Mouse (Mus musculus) cortical plate, adult 2 months (tissue): ENCODE results near the gene Fbxw8. TPM values are rescaled to one million over a fixed set of nuclear protein-coding genes. Genes with fewer than 3 reads are reported as not detected.

ENCODE experiments used
- H3K27ac ChIP-seq: fragments of 200-500 bp; 2 replicates; pipeline ENCODE4 v1.5.1; 2012; ENCODE audit warnings: low read length, control low read depth, inconsistent platforms; ENCODE audit not compliant: insufficient read depth
- H3K4me1 ChIP-seq: fragments of 200-500 bp; 2 replicates; pipeline ENCODE4 v1.6.1; 2011; ENCODE audit warnings: low read length; ENCODE audit not compliant: control insufficient read depth, insufficient read depth
- H3K4me3 ChIP-seq: fragments of 200-500 bp; 2 replicates; pipeline ENCODE4 v1.5.1; 2011; ENCODE audit warnings: mild to moderate bottlenecking, low read length, control low read depth; ENCODE audit not compliant: insufficient read depth
- CTCF ChIP-seq: fragments of 200-500 bp; IDR thresholded peaks from 2 replicates; pipeline ENCODE4 v1.5.1; 2011; ENCODE audit warnings: mild to moderate bottlenecking, control low read depth, low read length; ENCODE audit not compliant: insufficient read depth; ENCODE audit errors: extremely low read depth
- POLR2A ChIP-seq: fragments of 200-500 bp; IDR thresholded peaks from 2 replicates; pipeline ENCODE4 v1.6.1; 2011; ENCODE audit warnings: mild to moderate bottlenecking, low read length, control low read depth; ENCODE audit not compliant: insufficient read depth; ENCODE audit errors: extremely low read depth
- polyA plus RNA-seq: library from polyadenylated mRNA; depleted of rRNA; stranded (reverse); fragments of >200 nt; gene quantifications from 2 replicates; pipeline ENCODE4 v1.2.3, GENCODE M21; 2012

Gene Fbxw8
- polyA plus RNA-seq, 1 experiment, result 31.8 TPM

DNA sequence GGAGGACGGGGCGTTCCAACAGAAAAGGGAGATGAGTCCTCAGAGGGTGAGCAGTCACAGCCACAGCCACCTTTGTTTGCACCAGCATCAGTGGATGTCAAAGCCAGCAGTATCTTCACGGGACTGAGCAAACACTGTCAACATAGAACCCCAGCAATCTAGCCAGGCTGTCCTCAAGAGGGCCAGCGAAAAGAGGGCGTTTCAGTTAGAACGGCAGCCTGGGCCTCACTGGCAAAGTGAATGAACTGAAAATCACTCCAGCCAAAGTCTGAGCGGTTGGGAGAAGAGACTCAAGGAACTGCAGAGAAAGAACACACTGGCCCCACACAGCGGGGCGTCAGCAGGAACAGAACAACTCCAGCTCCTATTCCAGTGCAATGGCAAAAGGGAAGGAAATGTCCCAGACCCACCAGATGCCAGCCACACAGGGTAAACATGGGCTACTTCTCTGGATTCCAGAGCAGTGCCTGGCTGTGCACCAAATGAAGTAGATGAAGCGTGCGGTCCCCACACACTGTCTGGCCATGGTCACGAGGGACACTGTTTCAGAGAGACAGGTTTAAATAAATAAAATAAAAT lies 72.1 kb downstream of the Fbxw8 start:
- H3K4me3 ChIP-seq, result no peak overlapping the region
- no peak overlapping the region for H3K27ac ChIP-seq
- H3K4me1 ChIP-seq, result peaks cover 22% of the 10 kb centered on the region
- TF ChIP-seq CTCF, result no peak
- TF ChIP-seq POLR2A, result no peak

DNA sequence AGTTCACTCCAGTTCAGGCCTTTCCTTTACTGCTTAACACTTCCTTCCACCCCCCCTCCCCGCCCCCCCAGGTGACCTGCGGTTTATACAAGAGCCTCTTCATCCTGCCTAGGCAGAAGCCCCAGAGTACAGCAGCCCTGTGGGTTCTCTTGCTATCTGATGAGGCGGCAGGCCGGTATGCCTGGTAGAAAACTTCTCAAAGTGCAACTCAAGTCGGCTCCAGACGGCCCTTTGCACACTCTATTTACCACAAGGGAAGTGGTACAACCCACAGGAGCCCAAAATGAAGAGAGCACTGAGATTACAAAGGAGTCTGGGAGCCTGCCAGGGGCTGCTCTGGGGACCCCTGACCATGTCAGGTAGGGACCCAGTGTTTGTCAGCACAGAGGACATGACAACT lies 73.3 kb downstream of the Fbxw8 start:
- H3K27ac ChIP-seq, result no peak overlapping the region
- TF ChIP-seq POLR2A (no peak), CTCF (no peak)
- peaks cover 22% of the 10 kb centered on the region for H3K4me1 ChIP-seq
- no peak overlapping the region for H3K4me3 ChIP-seq

DNA sequence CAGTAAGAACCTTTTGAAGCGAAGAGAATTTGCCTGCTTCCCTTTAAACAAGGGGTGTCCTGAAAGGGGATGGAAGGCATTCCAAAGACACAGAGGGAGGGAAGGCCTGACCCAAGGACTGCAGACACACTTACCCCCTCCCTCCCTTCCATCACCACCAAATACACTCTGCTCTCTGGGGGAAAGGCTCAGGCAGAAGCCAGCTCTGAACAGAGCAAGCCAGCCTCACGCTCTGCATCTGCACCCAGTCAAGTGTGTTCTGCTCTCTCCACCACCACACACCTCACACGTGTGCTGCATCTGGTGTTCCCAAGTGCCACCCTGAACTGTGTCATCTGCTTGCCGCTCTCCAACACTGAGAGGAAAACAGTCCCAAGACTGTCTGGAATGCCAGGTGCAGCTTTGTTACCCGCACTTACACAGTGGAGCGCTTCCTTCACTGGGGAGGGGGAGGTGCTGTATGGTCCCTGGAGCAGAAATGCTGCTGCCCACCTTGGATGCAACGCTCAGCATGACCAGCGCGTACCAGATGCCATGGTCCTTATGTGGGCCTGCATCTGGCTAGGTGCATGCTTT lies 73.8 kb downstream of the Fbxw8 start:
- no peak overlapping the region for H3K27ac ChIP-seq
- no peak for TF ChIP-seq CTCF
- no peak for TF ChIP-seq POLR2A
- H3K4me3 ChIP-seq, result no peak overlapping the region
- peaks cover 22% of the 10 kb centered on the region for H3K4me1 ChIP-seq

DNA sequence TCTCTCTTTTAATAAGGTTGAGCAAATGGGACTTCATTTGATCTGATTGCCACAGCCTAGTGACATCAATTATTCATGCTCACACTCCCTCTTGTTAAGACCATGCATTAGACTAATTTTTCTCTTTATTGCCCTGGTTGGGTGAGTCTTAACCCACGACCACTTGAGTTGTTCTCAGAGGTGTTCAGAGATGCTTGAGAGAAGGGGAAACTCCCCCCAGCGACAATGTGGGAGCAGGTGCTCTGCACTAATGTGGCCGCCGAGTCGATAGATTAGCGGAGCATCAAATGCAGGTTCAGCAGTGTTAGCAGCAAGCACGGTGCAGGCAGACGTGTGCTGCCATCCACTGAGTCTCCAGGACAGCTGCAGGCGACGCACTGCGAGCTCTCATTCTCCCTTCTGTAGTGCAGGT lies 75.4 kb downstream of the Fbxw8 start:
- no peak for TF ChIP-seq POLR2A
- no peak overlapping the region for H3K27ac ChIP-seq
- H3K4me1 ChIP-seq, result peaks cover 22% of the 10 kb centered on the region
- no peak overlapping the region for H3K4me3 ChIP-seq

DNA sequence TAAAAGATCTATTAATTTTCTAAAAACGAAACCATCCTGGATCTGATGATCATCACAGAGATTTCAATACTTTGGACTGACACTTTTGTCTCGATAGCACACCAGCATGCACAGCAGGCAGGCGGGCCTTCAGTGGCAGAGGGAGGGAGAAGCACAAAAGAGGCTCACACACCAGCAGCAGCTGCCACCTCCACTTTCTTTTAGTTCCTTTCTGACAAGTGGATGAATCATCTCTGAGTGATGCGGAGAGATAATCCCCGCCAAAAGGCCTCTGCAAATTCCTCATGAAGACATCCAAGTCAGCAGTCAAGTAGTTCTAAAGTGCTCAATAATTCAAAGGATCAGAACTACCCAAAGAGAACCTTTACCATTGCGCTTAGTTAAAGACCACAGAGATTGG lies 75.9 kb downstream of the Fbxw8 start:
- H3K27ac ChIP-seq, result no peak overlapping the region
- peaks cover 19% of the 10 kb centered on the region for H3K4me1 ChIP-seq
- no peak overlapping the region for H3K4me3 ChIP-seq
- TF ChIP-seq POLR2A, result no peak
- TF ChIP-seq CTCF, result no peak

DNA sequence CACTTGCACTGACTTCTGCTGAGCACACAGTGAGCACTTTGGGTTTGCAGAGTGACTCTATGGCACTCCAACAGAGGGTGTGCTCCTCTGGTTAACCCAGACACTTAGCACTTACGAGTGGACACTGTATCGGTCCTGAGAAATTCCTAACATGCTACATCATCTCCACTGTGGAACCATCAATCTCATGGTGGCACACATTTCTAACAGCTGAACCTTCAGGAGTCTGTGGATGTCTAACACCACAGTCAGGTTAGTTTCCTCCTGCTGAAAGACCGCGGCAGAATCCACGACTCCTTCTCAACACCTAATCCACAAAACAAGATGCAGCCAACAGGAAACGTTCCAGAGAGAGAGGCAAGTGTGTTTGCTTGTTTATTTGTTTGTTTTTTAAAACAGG lies 76.7 kb downstream of the Fbxw8 start:
- H3K4me3 ChIP-seq, result no peak overlapping the region
- no peak overlapping the region for H3K27ac ChIP-seq
- H3K4me1 ChIP-seq, result peaks cover 16% of the 10 kb centered on the region; the same call in 1 of the 2 replicates
- no peak for TF ChIP-seq POLR2A
- TF ChIP-seq CTCF, result no peak

DNA sequence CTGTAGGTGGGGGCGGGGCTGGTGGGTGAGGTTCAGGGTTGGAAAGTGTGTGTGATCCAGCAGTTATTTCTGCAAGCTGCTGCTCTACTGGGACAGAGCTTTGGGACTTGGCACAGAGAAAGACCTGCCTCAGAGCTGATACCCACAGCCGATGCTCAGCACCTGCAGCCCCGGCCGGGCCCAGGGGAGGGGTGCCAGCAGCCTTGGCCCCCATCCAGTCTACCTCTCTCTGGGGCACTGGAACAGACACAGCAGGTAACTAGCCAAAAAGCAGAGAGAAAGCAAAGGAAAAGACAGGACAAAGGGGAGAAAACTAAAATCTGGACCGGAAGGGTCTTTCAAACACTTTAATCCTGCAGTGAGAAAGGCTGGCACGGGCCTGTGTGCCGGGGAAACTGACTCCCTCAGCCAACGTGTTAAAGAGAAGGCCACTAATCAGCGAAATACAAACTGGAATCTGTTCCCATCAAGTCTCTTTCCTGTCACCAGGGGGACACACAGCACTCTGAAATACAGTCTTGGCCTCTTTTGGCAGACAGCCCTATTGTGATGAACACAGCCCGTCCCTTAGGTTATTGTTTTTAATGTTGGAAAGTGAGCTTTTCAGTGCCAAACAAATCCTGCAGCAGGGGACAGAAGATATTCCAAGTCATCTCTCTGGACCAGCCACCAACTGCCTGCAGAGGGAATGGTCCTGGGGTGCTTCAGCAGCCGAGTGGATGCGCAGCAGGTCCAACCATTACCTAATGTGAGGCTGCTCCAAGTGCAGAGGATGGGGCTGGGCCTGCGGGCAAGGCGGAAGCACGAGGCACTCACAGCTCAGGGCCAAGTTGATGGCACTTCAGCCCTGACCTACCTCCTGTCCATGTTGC lies 78.3 kb downstream of the Fbxw8 start:
- H3K4me1 ChIP-seq, result 0 out of 2 replicates have a peak, but pooled peaks cover 6% of the 10 kb centered on the region
- H3K27ac ChIP-seq, result no peak overlapping the region
- H3K4me3 ChIP-seq, result no peak overlapping the region
- TF ChIP-seq CTCF, result peak; percentile 21; the same call in 1 of the 2 replicates
- TF ChIP-seq POLR2A, result no peak

DNA sequence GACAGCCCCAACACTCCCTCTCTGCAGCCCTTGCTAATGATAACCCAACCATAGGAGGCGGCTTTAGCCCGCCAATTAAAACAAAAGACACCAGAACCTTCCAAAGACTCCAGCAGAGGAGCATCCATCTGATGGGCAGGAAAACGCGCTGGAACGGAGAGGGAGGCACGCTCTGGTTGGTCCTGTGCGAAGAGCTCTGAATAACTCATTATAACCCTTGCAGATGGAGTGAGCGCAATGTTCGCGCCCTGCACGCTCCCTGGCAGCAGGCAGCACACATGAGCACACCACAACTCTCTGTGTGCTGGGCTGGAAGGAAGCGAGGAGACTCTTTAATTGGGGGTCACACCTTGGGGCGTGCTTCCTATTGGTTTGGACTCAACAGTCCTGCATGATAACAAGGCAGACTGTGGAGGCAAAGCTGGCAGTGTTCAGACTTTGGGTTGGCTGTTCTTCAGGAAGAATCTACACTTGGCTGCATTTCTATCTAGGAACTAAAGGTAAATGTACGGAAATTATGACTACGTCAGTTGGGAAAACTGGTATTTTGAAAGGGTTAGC lies 82.0 kb downstream of the Fbxw8 start:
- TF ChIP-seq POLR2A (no peak), CTCF (no peak)
- Histone ChIP-seq H3K27ac (no peak overlapping the region), H3K4me1 (no peaks in the 10 kb centered on the region), H3K4me3 (no peak overlapping the region)

DNA sequence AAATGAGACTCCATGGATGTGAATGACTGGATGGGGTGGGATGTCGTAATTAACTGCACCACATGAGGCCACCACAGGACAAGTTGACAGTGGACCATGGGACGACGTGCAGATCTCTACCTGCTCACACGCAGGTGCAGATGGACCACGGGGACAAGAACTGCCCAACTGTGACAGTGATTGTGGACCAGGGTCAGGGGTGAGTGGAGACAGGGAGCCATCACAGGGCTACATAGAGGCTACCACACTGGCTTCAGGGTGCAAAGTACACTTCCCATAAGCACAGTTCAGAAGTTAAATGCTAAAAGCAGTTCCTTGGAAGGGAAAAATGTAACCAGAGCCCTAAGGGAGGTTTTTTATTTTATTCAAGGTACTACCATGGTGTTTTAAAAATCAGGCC lies 83.5 kb downstream of the Fbxw8 start:
- Histone ChIP-seq H3K4me3 (no peak overlapping the region), H3K4me1 (peaks cover 2% of the 10 kb centered on the region; the same call in 1 of the 2 replicates), H3K27ac (no peak overlapping the region)
- TF ChIP-seq POLR2A, result no peak
- no peak for TF ChIP-seq CTCF
